Mouse (Mus musculus): Measurements from ENCODE around the gene Mrnip.

- TF ChIP-seq CTCF (IDR thresholded peaks at IDR 0.05; ENCODE audit: extremely low read depth, insufficient read length, insufficient replicate concordance, low read depth, low read length) (no peak), POLR2A (IDR thresholded peaks at IDR 0.05; ENCODE audit: low read depth, low read length) (no peak)
Measured at GRCm38 (mm10) chr11:50194793-50195192, 20.5 kb downstream of the Mrnip start.
